Mouse (Mus musculus) CD4-positive, CD25-positive, alpha-beta regulatory T cell, adult 4 months (primary cell): Measurements from ENCODE around the gene Gm28308. TPM values are rescaled to one million over a fixed set of nuclear protein-coding genes. Genes with fewer than 3 reads are reported as not detected.

Experiments used
- ATAC-seq: one replicate; pipeline ENCODE4 v1.8.0; 2017
- polyA plus RNA-seq, 2 experiments: library from polyadenylated mRNA; unstranded; fragments of 100-300 nt; shearing (Covaris generic); gene quantifications; one replicate each; pipeline ENCODE4 v1.2.1; 2017

The Gm28308 gene
- polyA plus RNA-seq, 2 experiments from 2014 or later, result not detected

GRCm38 (mm10) chr6:52152226-52153193 is 60.6 kb downstream of the Gm28308 start:
- ATAC-seq, result no peak

- no peak for ATAC-seq
These were observed 61.6 kb downstream of the Gm28308 start for GRCm38 (mm10) chr6:52151571-52151970.

DNA sequence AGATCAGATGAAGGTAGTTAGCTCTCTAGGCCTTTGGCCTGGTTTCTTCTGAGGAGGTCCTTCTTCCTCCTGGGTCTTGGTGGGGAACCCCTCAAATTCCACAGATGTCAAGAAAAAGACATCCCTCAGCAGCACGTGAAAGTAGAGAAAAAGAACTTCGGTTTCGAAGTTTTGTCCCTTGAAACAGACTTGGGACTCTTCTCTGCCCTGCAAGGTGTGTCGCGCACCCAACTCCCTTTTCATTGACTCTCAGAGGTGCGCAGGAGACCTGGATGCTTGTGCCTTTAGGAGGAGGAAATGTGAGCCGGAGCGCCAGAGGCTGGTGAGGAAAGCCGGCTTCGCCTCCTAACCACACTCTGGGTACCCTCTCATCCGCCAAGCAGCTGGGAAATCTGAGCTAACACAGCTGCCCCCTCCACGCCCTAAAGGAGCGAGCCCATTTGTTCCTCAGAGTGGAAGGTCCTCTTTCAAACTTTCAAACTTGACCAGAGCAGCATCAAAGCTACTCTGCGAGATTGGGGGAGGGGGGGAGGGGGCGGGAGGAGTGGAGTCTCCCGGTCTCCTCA is 62.7 kb downstream of the Gm28308 start:
- no peak for ATAC-seq

DNA sequence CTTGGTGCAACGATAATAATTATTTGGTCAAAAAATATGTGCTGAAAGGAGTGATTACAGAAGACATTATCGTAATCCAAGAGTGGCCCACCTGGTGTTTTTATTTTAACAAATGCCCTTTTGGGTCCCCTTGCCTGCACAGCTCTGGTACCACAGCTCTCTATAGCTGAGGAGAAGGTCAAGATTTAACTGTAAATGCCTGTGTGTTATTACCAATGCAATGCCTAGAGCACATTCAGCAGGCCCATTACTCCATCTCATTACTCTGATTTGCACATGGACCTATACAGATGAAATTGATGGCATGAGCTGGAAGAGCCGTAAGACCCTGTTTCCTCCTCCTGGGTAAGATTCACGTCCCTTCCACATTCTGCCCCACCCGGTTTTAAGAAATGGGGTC is 74.0 kb downstream of the Gm28308 start:
- ATAC-seq, result no peak

DNA sequence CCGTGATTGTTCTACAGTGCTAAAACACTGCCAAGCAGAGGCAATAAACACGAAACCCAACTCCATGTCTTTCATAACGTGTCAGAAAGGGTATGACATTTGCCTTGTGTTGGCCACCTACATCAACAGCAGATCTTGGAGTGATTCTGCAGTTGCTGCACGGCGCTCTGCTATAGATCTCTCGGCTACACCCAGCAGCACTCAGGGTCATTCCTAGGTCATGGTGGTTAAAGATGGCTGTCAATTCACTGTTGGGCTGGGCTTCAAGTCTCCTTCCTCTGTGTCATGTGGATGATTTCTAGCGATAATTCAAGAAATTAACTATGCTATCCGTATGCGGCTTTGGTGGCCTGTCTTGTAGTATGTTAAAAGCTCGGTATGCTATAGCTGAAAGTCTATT is 74.6 kb downstream of the Gm28308 start:
- ATAC-seq, result no peak

- ATAC-seq, result no peak
These were observed 75.2 kb downstream of the Gm28308 start for GRCm38 (mm10) chr6:52137841-52138535.

- no peak for ATAC-seq
These were observed 89.5 kb downstream of the Gm28308 start for GRCm38 (mm10) chr6:52123673-52124072.

- ATAC-seq, result no peak
These were observed 92.0 kb downstream of the Gm28308 start for GRCm38 (mm10) chr6:52121173-52121572.

DNA sequence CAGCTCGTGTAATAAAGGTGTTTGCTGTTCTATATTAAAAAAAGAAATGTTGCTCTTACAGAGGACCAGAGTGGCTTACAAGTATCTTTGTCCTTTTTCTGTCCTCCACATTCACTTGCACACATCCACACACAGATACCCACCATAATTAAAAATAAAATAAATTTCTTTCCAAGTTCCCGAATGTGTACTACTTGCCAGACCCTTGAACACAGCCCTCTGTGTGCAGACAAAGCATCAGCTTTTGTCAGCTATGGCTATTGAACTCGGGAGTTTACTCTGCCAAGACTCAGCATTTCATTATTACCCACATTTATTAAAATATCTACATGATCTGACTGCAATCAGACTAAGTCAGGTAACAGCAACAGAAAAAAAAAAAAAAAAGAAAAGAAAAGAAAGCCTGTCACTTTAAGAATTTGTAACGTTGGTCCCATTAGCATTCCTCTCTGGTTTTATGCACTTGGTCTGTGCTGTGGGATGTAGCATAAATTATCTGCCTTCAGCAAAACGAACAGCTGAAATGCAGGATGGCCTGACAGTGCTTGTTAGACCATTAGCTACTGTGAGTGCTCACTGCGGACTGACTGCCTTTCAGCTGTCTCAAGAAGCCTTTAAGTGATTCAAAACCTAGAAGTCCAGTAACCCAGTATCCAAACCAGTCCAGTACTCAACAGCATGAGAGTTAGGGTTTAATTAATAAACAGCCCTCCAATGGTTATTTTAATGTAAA is 94.1 kb downstream of the Gm28308 start:
- ATAC-seq, result no peak

- ATAC-seq, result peak; percentile 60
These were observed 97.2 kb downstream of the Gm28308 start for GRCm38 (mm10) chr6:52115899-52116298.

Other genes starting within 250 kb of the Gm28308 start
- 10 to 100 TPM; 18.8 to 22.7 TPM for gene Skap2, start 200.8 kb downstream of the Gm28308 start, polyA plus RNA-seq
- not detected for gene Hoxa1, start 55.0 kb downstream of the Gm28308 start, polyA plus RNA-seq
- gene Hoxa2, start 48.5 kb downstream of the Gm28308 start, polyA plus RNA-seq, result not detected
- gene 5730596B20Rik, start 35.8 kb downstream of the Gm28308 start, polyA plus RNA-seq, result not detected
- gene Hoxa4, start 21.6 kb downstream of the Gm28308 start, polyA plus RNA-seq, result not detected
- not detected for gene Hoxa5, start 8.8 kb downstream of the Gm28308 start, polyA plus RNA-seq
- gene Hoxa6, start 4.6 kb downstream of the Gm28308 start, polyA plus RNA-seq, result not detected
- gene Hoxa3, start within 50 bp of the Gm28308 start, polyA plus RNA-seq, result under 1 TPM in 1 of 2 experiments, not detected in 1; 0.15 TPM
- gene Hoxa7, start 8.5 kb upstream of the Gm28308 start, polyA plus RNA-seq, result not detected
- gene Hoxa9, start 17.8 kb upstream of the Gm28308 start, polyA plus RNA-seq, result under 1 TPM in 1 of 2 experiments, not detected in 1; 0.17 TPM
- gene Hoxa10, start 27.5 kb upstream of the Gm28308 start, polyA plus RNA-seq, result not detected
- gene Hoxa11, start 32.5 kb upstream of the Gm28308 start, polyA plus RNA-seq, result not detected
- not detected for gene Hoxa13, start 47.5 kb upstream of the Gm28308 start, polyA plus RNA-seq
- gene Evx1, start 100.2 kb upstream of the Gm28308 start, polyA plus RNA-seq, result not detected